Mouse (Mus musculus): Measurements from ENCODE around the gene Uevld. TPM values are rescaled to one million over a fixed set of nuclear protein-coding genes. Genes with fewer than 3 reads are reported as not detected.

Uevld gene
- polyA plus RNA-seq (2015; fragmentation: Nextera tagmentation; extraction: Ambion mirVana): 5.5 and 7.4 TPM in 2 replicates

DNA sequence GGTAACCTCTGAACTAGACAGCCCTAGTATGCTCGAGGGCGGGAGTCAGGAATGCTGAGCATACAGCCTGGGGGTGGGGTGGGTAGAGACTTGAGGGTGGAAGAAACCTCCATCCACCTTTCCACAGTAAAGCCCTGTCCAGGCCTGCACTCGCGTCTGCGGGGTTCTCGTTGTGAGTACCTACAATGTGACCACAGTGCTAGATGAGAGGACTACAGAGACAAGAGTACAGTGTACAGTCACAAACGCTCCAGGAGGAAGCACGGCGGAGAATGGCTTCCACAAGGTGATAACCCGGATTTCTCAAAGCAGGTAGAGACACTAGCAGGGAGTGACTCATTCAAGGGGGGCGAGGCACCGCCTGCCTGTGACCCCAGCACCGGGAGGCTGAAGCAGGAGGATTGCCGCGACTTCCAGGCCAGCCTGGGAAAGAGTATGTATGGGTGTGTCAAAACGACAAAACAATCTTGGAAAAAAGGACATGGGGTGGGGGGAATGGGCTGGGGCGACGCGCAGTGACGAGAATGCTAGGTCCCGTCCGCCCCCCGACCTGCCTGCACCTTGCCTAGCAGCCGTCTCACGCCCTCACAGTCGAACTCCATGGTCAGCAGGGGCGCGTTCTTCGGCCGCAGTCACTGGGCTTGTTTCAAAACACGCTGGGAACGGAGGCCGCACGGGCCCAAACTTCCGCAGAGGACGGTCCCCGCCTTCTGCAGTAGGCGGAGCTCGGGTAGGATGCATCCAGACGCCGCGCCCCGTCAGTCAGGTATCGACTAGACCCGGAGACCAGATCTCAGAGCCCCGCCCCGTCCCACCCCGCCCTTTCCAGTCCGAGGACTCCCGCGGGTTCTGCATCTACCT lies at the start of gene Uevld:
Gene Uevld (minus strand): TSS at position 697 of the 861 bp plus-strand sequence.
- WGBS: 1% methylated on average over 51 of the region's 51 CpGs
- Histone ChIP-seq H3K4me1 (replicated peaks) (peaks cover 19% of the 10 kb centered on the region), H3K27ac (replicated peaks) (no peak within 1 kb of the TSS; the same call in 1 of the 2 replicates), H3K4me2 (peak within 1 kb of the TSS; percentile 86), H3K27me3 (peaks cover 11% of the 10 kb centered on the region), H3K9ac (peak within 1 kb of the TSS; percentile 84), H3K36me3 (peaks cover 22% of the 10 kb centered on the region), H3K9me3 (no peaks in the 10 kb centered on the region), H3K4me3 (peak within 1 kb of the TSS; percentile 71)
- ATAC-seq (ENCODE audit: low read depth): peak; percentile 93

DNA sequence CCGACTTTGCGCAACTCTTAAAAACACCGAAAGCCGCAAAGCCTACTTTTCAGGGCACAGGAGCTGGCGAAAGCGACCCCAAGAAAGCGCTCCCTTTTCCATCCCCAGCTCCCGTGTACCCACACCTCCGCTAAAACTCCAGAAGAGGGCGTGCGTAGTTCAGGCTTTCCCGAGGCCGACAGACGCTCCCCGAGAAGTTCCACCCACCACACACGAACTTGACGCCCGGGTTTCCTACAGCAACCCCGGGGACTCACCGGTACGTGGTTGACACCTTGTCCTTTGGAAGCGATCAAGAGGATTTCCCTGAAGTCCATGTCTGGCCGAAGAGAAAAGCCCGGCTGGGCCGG lies 49.5 kb upstream of the Uevld start:
- Histone ChIP-seq H3K9me3 (no peaks in the 10 kb centered on the region), H3K4me2 (peak overlapping the region; percentile 86), H3K36me3 (no peaks in the 10 kb centered on the region), H3K27me3 (no peaks in the 10 kb centered on the region), H3K9ac (peak overlapping the region; percentile 74), H3K4me3 (peak overlapping the region; percentile 70), H3K4me1 (replicated peaks) (peaks cover 62% of the 10 kb centered on the region), H3K27ac (replicated peaks) (peak overlapping the region; percentile 83)
- WGBS: under 1% methylated on average over 25 of the region's 25 CpGs
- ATAC-seq (ENCODE audit: low read depth): peak; percentile 61

DNA sequence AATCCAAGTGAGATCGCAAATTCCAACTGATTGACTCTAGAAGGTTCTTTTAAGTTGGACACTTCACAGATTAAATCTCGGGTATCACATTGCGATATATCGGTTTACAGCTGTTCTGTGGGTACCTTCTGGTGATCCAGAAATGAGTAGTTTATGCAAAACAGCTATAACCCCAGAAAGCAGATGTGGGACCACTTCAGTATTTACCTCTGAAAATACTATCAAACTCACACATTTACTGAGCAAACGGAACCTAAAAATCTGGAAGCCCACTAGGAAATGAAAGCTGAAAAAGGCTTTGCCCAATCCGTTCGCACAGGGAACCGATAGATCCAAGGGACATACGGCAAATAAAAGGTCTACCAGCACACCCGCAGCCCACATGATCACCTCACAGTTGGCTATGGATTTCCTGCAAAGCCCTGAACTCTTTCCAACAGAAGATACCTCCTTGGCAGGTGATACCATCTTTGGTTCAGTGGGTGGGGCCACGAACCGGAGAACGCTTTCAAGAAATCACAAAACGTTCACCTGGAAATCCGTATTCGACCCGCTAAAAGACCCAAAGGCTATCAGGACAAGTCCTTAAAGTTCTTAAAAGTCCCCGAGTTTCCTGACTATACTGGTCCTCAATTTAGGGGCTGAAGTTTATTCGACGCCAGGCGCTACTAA lies 48.9 kb upstream of the Uevld start:
- no peak for ATAC-seq (ENCODE audit: low read depth)
- Histone ChIP-seq H3K27ac (replicated peaks) (peak overlapping the region; percentile 83), H3K4me3 (peak overlapping the region; percentile 70), H3K9me3 (no peaks in the 10 kb centered on the region), H3K27me3 (no peaks in the 10 kb centered on the region), H3K4me2 (peak overlapping the region; percentile 86), H3K4me1 (replicated peaks) (peaks cover 68% of the 10 kb centered on the region), H3K9ac (peak overlapping the region; percentile 74), H3K36me3 (no peaks in the 10 kb centered on the region)
- WGBS: 24% methylated on average over 21 of the region's 21 CpGs

DNA sequence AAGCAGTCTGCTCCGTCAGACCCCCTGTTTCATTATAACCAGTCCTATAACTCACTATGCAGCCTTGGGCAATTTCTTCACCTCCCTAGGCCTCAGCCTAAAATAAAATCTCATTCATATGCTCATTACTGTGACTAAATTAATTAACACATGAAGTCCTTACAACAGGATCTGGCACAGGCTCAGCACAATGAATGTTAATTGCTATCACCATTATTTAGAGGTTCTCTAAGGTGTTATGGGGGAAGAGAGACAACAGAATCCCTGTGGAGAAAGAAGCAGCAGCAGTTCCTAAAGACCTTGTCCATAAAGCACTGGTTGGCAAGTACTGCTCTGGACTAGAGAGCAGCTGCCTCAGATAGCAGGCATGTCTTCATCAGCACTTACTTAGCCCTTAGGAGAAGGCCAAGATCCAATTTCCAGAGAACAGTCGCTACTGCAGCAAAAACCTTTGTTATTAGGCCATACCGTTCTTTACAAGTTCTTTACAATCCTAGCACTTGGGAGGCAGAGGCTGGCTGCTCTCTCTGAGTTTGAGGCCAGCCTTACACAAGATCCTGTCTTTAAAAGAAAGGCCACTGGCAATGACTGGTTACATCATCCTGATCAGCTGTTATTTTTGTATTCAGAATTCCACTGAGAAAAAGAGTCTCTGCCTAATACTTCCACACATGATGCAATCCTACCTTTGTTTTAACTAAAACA lies 45.2 kb upstream of the Uevld start:
- 16% methylated on average over 3 of the region's 3 CpGs for WGBS
- peak overlapping the region; percentile 49; the same call in 1 of the 2 replicates for H3K27ac ChIP-seq (replicated peaks)
- H3K4me3 ChIP-seq: no peak overlapping the region
- H3K9me3 ChIP-seq: no peaks in the 10 kb centered on the region
- ATAC-seq (ENCODE audit: low read depth): no peak
- H3K27me3 ChIP-seq: no peaks in the 10 kb centered on the region
- H3K4me1 ChIP-seq (replicated peaks): peaks cover 74% of the 10 kb centered on the region
- 0 out of 2 replicates have a peak overlapping the region, but pooled peaks have one; percentile 43 for H3K9ac ChIP-seq
- peaks cover 8% of the 10 kb centered on the region for H3K36me3 ChIP-seq
- no peak overlapping the region for H3K4me2 ChIP-seq

DNA sequence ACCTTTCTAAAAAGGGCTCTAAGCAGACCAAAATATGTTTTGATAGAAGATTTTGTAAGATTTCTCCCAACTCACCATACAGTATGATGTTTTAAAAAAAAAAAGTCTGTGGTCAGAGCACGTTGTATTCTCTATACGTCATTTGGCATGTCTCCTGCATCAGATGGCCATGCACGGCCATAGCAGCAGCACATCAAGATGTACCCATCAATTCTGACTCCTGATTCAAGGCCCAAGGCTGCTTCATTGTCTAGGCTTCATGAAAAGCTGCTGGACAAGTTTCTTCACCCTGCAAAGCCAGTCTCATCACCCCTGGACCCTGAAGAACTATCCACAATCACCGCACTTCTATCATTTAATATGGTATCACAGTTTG lies 43.6 kb upstream of the Uevld start:
- Histone ChIP-seq H3K4me3 (no peak overlapping the region), H3K9me3 (no peaks in the 10 kb centered on the region), H3K36me3 (peaks cover 25% of the 10 kb centered on the region), H3K4me2 (no peak overlapping the region), H3K27ac (replicated peaks) (no peak overlapping the region), H3K9ac (0 out of 2 replicates have a peak overlapping the region, but pooled peaks have one; percentile 26), H3K4me1 (replicated peaks) (peaks cover 66% of the 10 kb centered on the region), H3K27me3 (no peaks in the 10 kb centered on the region)
- ATAC-seq (ENCODE audit: low read depth): no peak
- 73% methylated on average over 4 of the region's 4 CpGs for WGBS

DNA sequence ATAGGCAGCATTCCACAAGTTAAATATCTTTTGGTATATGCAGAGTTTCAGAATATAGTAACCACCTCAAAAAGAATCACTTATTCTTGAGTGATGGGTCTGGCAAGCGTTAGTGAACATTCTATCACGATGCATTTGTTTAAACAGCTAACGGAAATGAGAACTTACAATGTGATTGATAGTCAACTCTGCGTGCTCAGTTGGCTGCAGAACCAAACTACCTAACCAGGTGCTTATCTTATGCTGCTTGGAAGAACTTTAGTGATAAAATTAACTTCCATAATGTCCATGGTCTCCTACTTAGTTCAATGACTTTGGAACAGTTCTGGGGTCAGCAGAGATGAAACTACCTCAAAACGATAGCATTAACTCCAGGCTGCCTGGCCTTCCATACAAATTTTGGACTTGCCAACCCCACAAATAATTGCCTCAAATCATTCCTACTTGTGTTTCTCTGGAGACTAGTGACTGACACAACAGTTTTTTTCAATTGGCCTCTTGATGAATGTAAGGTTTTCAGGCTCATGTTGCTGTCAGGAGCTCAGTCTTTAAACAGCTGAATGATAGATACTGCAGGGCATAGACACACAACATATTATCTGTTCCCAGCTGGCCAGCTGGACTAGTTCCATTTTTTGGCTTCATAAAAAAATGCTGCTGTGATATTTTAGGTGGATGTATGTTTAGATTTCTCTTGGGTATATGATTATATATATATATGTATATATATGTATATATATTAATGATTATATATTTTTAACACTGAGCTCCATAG lies 43.0 kb upstream of the Uevld start:
- no peak overlapping the region for H3K27ac ChIP-seq (replicated peaks)
- peaks cover 29% of the 10 kb centered on the region for H3K36me3 ChIP-seq
- no peaks in the 10 kb centered on the region for H3K9me3 ChIP-seq
- 79% methylated on average over 5 of the region's 5 CpGs for whole genome bisulfite sequencing
- H3K27me3 ChIP-seq: no peaks in the 10 kb centered on the region
- H3K4me1 ChIP-seq (replicated peaks): peaks cover 60% of the 10 kb centered on the region
- H3K9ac ChIP-seq: no peak overlapping the region
- no peak for ATAC-seq (ENCODE audit: low read depth)
- no peak overlapping the region for H3K4me3 ChIP-seq
- H3K4me2 ChIP-seq: no peak overlapping the region

DNA sequence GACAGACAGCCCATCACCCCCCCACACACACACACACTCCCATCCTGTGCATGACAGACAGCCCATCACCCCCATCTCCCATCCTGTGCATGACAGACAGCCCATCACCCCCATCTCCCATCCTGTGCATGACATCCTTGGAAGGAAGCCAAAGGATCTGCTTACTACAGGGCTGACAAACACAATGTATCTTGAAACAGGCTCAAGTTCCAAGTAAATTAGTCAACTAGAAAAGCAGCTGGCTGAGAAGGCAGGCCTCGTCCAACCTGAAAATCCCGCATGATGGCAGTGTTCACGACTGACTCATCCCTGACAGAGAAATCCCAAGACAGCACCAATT lies 42.3 kb upstream of the Uevld start:
- ATAC-seq (ENCODE audit: low read depth): peak; percentile 70
- Histone ChIP-seq H3K4me3 (no peak overlapping the region), H3K9ac (no peak overlapping the region; the same call in 1 of the 2 replicates)

DNA sequence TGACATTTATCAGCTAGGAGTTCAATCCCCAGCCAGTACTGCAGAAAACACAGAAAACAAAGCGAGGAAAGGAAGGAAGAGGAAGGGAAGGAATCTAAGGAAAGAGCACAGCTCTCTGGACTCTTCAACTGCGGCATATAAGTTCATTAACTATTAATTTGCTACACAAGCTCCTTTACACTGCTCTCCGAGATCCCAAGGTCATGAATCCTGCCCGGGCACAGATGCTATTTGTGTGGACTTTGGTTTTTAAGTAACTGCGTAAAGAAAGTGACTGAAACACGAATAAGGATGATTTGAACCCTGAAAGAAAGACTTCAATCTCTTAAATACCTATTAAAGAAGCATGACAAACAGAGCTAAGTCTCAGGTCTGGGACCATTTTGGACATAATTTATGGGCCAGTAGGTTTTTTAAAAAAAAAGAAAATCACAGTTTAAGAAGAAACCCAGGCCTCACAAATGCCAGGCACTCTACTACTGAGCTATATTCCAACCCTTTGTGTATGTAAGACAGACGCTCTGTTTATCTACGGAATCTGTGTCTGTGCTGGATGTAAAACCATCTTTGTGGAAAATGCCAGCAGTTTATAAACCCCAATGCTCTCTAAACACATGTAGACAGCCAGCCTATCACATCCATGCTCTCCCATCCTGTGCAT lies 41.8 kb upstream of the Uevld start:
- Histone ChIP-seq H3K4me1 (replicated peaks) (peaks cover 51% of the 10 kb centered on the region), H3K4me3 (no peak overlapping the region), H3K36me3 (peaks cover 41% of the 10 kb centered on the region), H3K9ac (no peak overlapping the region; the same call in 1 of the 2 replicates), H3K4me2 (no peak overlapping the region), H3K27me3 (no peaks in the 10 kb centered on the region), H3K9me3 (no peaks in the 10 kb centered on the region), H3K27ac (replicated peaks) (no peak overlapping the region)
- 74% methylated on average over 8 of the region's 8 CpGs for WGBS
- ATAC-seq (ENCODE audit: low read depth): no peak

More for the DNA sequence above, 42.3 kb upstream of the Uevld start:
- Histone ChIP-seq H3K36me3 (peaks cover 36% of the 10 kb centered on the region), H3K27me3 (no peaks in the 10 kb centered on the region), H3K9me3 (no peaks in the 10 kb centered on the region), H3K27ac (replicated peaks) (no peak overlapping the region), H3K4me2 (no peak overlapping the region), H3K4me1 (replicated peaks) (peaks cover 56% of the 10 kb centered on the region)
- WGBS: 53% methylated on average over 3 of the region's 3 CpGs

DNA sequence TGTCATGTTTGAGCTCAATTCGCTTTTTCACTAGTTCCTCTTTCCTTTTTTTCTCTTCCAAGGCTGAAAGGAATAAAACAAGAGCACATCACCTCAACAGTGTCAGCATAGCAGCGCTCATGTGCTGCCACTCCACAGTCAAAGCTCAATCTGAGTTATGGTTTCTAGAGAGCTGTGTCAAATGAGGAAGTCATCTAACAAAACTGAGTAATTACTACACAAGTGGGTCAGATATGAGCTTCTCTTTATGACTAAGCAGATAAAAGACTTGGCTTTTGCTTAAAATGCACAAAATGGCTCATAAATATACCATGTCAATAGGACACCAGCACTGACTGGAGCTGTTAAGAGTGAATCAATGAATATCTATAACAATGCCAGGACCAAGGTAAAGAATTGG lies 40.6 kb upstream of the Uevld start:
- Histone ChIP-seq H3K9me3 (no peaks in the 10 kb centered on the region), H3K4me2 (no peak overlapping the region), H3K27ac (replicated peaks) (no peak overlapping the region), H3K36me3 (peaks cover 53% of the 10 kb centered on the region), H3K4me1 (replicated peaks) (peaks cover 41% of the 10 kb centered on the region), H3K27me3 (no peaks in the 10 kb centered on the region), H3K4me3 (no peak overlapping the region), H3K9ac (no peak overlapping the region)
- WGBS: 91% methylated on average over 2 of the region's 2 CpGs
- ATAC-seq (ENCODE audit: low read depth): no peak

DNA sequence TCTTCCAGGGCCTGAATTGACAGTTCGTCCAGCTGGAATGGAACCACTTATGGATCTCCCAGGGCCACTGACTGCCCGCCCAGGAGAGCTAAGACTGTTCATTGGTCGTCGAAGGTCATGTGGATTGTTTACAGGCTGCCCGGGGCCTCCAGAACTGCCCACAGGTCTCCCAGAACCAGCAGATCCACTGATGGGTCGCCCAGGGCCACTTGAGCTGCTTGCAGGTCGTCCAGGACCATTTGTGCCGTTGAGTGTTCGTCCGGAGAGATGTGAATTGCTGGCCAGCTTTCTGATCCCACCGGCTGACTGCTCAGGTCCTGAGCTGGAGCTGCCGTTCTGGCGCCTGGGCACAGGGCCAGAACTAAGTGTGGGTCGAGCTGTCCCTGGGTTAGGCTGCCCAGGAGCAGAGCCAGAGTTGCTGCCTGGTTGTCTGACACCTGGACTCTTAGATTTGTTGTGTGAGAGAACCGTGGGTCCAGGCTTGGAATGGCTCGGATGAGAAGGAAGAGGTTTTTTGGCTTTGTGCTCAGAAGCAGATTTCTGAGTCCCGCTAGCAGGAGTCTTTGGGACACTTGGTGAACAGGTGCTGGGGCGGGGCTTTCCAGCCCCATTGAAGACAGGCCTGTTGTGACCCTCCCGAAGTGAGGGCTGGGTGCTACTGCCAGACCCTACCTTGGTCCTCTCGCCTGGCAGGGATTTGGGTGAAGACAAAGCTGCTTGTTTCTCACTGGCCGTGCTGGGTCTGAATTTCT lies 39.5 kb upstream of the Uevld start:
- Histone ChIP-seq H3K27me3 (no peaks in the 10 kb centered on the region), H3K4me3 (no peak overlapping the region), H3K9me3 (no peaks in the 10 kb centered on the region), H3K4me2 (no peak overlapping the region), H3K9ac (no peak overlapping the region), H3K27ac (replicated peaks) (no peak overlapping the region), H3K4me1 (replicated peaks) (peaks cover 30% of the 10 kb centered on the region), H3K36me3 (peaks cover 62% of the 10 kb centered on the region)
- WGBS: 88% methylated on average over 21 of the region's 21 CpGs
- ATAC-seq (ENCODE audit: low read depth): no peak

DNA sequence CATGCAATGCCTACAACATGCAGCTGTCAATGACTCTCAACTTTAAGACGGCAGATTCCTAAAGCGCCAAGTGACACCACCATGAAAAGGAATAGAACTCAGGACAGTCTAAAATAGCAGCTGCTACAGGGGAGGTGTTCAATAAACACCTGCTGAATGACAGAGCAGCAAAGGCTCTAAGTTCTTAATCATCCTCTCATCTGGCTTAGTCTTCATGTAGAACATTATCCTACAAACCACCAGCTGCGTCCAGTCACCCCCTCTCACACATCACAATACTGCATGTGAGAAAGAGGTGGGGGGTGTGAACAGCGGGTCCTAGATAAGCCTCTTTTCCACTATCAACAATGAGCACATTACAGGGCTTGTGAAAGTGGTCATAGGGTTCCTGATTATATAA lies 38.7 kb upstream of the Uevld start:
- no peak overlapping the region for H3K4me3 ChIP-seq
- no peak overlapping the region for H3K9ac ChIP-seq
- ATAC-seq (ENCODE audit: low read depth): no peak
- H3K9me3 ChIP-seq: no peaks in the 10 kb centered on the region
- H3K27me3 ChIP-seq: no peaks in the 10 kb centered on the region
- H3K4me2 ChIP-seq: no peak overlapping the region
- H3K4me1 ChIP-seq (replicated peaks): peaks cover 22% of the 10 kb centered on the region
- WGBS: 96% methylated on average over 4 of the region's 4 CpGs
- peaks cover 67% of the 10 kb centered on the region for H3K36me3 ChIP-seq
- no peak overlapping the region for H3K27ac ChIP-seq (replicated peaks)
